Mouse (Mus musculus) layer of hippocampus, adult 8-10 months (tissue): ENCODE data around the gene Arel1. TPM values are rescaled to one million over a fixed set of nuclear protein-coding genes. Genes with fewer than 3 reads are reported as not detected.

Source experiments
- DNase-seq, 2 experiments: peaks; one replicate each; pipeline ENCODE4 v3.0.0; 2022; ENCODE audit warnings: low spot score in 2 of 2
- total RNA-seq, 4 experiments: library from RNA; stranded (reverse); gene quantifications; 2 replicates each; pipeline ENCODE4 v1.2.4; 2022

Gene Arel1
- total RNA-seq = 100 to 1,000 TPM in 2 of 4 experiments, 10 to 100 TPM in 2; 84.3 to 106 (median 98.5) TPM

GRCm38 (mm10) chr12:84970428-84971096 is at the start of gene Arel1, which contains the start of gene Fcf1:
Gene Arel1 (minus strand): TSS chr12:84970900.
Gene Fcf1 (plus strand): TSS chr12:84970897.
- peak; percentile 83 to 91 for DNase-seq

DNA sequence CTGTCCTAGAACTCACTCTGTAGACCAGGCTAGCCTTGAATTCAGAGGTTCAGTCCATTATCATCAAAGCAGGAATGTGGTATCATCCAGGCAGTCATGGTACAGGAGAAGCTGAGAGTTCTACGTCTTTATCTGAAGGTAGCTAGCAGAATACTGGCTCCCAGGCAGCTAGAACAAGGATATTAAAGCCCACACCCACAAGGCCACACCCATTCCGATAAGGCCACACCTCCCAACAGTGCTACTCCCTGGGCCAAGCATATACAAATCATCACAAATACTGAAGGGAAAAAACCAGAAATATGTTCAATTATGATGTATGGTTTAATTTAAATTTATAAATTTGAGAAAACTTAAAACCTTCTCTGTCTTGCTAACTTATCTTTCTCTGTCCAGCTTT is 41.5 kb upstream of the Arel1 start:
- no peak for DNase-seq

DNA sequence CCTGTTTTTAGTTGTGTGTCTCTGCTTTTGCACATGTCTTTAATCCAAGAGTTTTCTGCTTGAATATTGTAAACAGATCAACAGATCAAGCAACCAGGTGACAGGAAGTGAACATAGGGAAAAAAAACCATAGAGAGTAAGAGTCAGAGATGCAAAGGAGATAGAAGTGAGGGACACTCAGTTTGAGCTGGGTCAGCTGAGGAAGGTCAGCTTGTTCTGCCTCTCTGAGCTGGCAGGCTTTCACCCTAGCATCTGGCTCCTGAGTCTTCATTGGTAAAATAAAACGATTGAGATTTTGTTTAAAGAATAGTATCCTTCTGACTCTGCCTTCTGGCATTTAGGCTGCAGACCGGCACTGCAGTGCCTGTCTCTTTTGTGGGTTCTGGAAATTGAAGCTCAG is 39.8 kb upstream of the Arel1 start:
- DNase-seq = no peak

- DNase-seq = no peak
Observed at GRCm38 (mm10) chr12:85009776-85010175, 39.1 kb upstream of the Arel1 start.

- DNase-seq = no peak
Observed at GRCm38 (mm10) chr12:85007021-85007420, 36.3 kb upstream of the Arel1 start.

DNA sequence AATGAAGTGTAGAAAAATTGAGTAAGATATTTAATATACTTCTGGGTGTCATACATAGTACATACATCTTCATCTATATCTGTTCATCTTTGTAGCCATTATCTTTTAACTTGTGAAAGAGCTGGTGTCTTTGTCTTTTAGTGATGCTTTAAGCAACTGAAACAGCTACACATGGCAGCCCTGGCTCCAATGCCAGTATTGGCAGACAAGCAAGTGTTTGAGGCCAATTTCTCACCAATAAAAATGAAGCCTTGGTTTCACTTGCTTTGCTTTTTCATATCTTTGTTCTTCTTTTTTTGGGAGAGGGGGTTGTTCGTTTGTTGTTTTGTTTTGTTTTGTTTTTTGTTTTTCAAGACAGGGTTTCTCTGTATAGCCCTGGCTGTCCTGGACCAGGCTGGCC is 35.5 kb upstream of the Arel1 start:
- no peak for DNase-seq

GRCm38 (mm10) chr12:84999053-84999452 is 28.4 kb upstream of the Arel1 start:
- DNase-seq = no peak

DNA sequence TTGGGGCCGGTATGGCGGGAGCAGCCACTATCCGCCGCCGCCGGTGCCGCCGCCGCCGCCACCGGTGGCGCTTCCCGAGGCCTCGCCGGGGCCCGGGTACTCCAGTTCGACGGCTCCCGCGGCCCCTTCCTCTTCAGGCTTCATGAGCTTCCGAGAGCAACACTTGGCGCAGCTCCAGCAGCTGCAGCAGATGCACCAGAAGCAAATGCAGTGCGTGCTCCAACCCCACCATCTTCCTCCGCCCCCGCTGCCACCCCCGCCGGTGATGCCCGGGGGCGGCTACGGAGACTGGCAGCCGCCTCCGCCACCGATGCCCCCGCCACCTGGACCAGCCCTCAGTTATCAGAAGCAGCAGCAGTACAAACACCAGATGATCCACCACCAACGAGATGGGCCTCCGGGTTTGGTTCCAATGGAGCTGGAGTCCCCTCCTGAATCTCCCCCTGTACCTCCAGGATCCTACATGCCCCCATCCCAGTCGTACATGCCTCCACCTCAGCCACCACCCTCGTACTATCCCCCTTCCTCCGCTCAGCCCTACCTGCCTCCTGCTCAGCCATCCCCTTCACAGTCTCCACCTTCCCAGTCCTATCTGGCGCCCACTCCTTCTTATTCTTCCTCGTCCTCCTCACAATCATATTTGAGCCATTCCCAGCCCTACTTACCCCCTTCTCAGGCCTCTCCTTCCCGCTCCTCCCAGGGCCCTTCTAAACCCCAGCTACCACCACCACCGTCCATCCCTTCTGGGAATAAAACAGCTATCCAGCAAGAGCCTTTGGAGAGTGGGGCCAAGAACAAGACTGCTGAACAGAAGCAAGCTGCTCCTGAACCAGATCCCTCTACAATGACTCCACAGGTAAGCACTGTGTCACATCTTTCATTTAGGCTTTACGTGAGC is 26.1 kb upstream of the Arel1 start:
- peak; percentile 48 to 63 for DNase-seq

GRCm38 (mm10) chr12:84996083-84996496 is 25.4 kb upstream of the Arel1 start, which contains the start of gene Ylpm1:
Gene Ylpm1 (plus strand): TSS chr12:84996321.
- peak; percentile 96 to 98 for DNase-seq

DNA sequence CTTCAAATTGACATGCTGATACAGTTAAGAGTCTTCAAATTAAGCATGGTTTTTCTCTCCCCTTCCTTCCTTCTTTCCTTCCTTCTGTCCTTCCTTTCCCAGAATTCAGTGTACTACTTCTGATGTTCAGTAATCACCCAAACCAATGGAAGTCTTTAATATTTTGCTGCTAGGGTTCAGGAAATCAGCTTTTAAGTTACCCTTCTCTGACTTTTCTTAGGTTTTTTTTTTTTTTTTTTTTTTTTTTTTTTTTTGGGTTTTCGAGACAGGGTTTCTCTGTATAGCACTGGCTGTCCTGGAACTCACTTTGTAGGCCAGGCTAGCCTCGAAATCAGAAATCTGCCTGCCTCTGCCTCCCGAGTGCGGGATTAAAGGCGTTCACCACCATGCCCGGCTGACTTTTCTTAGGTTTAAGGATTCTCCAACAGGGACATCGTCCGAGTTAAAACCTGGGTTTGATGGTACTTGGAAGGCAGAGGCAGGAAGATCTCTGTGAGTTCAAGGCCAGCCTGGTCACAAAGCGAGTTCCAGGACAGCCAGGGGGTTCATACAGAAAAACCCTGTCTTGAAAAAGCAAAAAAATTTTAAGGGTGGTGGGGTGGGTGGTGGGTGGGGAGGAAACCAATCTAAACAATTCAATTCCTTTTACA is 24.5 kb upstream of the Arel1 start:
- DNase-seq = no peak

DNA sequence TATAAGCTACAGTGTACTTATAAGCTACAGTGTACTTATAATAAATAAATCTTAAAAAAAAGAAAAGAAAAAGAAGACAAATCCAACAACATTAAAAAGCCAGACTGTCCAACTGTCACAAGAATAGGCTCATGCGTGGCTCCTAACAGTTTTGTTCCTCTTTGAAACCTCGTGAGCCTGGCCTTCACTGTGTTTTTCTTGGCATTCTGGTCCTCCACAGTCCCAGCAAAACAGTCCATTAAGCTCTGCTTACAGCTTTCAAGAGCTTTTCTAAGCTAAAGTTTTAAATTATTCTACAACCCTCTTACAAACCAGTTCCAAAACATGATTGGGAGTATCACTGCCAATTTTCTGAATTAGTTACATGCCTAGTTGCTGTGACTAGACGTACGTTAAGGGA is 18.8 kb upstream of the Arel1 start:
- DNase-seq = no peak

DNA sequence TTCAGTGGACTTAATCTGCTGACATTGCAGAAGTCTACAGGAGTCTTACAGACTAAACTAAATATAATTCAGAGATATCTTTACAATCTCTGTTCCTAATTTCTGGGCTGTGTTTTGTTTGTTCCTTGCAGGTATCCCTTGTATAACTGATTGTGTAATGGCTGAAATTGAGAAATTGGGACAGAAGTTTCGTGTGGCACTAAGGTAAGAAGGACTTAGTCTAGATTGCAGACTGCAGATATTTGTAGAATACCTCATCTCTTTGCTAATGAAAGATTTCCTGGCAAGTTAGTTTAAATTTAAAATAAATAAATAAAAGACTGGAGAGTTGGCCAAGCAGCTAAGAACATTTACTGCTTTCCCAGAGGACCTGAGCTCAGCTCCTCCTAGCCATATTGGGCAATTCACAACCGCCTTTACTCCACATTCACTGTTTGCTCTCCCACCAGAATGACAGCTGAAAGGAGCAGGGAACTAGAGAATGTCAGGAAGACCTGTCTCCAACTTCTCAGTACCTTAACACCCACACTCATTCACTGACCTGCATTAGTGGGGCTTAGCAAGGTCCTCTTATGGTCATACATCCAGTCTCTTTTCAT is 8.7 kb upstream of the Arel1 start:
- no peak for DNase-seq

- DNase-seq = no peak
Observed at GRCm38 (mm10) chr12:84969656-84970427, 858 bp downstream of the Arel1 start.

DNA sequence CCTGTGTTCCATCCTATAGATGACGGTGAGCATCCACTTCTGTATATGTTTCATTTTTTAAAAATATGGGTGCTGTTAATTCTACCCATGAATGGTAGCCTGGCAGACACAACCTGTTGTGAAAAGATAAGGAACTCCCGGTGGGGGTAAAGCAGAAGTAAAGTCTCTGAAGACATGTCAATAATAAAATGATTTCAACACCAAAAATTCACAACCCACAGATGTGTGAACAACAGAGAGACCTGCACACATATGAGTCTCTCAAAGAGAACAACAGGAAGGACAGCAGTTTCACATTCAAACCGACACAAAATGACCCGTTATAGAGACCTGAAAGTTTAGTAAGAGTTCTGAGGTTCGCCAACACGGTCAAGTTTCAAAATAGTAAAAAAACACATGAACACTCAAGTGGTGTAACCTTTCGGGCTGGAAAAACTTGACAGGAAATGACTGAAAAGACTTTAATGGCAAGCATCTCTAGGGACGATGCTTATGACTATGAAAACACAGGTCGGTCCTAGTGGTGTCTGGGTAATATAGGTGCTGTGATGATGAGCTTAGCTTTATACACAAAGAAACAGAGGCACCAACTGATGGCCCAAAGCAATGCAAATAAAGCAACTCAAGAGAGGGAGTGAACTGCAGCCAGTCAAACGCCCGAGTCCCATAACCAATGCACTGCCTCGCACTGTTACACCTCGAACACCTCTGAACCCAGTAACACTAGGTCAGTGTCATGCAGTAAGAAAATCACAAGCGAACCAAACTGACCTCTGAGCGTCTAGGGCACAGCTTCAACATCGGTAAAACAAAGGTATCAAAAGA is 1.7 kb downstream of the Arel1 start:
- DNase-seq = no peak

GRCm38 (mm10) chr12:84962606-84963005 is 8.1 kb downstream of the Arel1 start:
- DNase-seq = no peak

- no peak for DNase-seq
Observed at GRCm38 (mm10) chr12:84958794-84959356, 11.8 kb downstream of the Arel1 start.

DNA sequence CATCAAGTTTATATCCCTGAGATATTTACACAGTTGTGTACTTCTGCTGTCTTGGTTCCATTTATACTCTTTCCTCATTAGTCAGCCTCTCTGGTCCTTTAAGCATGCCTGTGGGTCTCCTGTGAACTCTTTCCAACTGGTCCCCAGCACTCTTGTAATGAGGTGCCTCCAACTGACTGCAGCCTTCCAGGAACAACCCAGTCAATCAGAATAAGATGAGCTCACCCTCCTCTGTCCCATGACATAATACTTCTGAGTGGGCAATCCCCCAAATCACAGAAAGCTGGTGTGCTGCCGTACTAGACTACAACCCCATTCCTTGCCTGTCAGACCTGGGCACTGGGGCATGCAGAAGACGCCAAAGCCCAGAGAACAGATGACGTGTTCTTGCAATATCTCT is 14.4 kb downstream of the Arel1 start:
- DNase-seq = no peak

DNA sequence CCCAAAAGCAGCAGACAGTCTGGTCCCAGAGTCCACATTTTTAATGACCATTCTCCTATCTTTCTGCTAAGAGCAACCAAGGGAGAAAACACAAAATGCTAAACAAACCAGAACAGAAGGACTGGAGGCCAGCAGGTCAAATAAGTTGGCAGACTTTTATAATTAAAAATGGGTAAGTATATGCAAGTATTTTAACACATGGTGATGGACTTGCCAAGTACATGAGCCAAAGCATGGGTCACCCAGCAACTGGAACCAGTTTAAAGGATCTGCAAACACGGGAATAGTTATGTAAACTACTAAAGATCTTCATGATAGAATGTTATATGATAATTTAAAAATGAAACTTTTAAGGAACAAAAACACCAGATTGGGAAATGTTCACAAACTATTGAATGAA is 18.3 kb downstream of the Arel1 start:
- DNase-seq = no peak

GRCm38 (mm10) chr12:84951531-84951930 is 19.2 kb downstream of the Arel1 start:
- DNase-seq = no peak

DNA sequence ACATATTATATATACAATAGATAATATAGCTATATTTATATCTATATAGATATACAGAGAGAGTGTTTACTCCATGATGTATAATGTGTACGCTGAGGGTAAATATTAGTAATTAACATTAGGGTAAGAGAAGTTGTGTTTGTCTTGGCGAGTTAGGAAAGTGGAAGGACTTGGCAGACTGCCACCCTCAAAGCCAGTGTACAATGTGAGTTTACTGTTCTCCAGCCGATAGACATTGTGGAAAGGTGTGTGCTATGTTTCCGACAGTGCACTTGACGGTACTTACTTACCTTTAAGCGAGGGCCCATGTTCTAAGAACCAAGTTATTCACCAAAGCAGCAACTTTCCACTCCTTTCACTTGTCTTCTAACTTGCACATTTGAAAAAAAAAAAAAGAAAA is 19.9 kb downstream of the Arel1 start:
- no peak for DNase-seq
